Mouse (Mus musculus) limb, embryonic 14.5 days (tissue): ENCODE results near the gene Plxna4. TPM values are rescaled to one million over a fixed set of nuclear protein-coding genes. Genes with fewer than 3 reads are reported as not detected.
A peak's percentile ranks its signal among the peaks of the same experiment; 100 is the strongest.

Experiments
- ATAC-seq: fragments of 200-750 bp; cut with Nextera tagmentation; 2 replicates; pipeline ENCODE4 v1.8.0; 2017; ENCODE audit warnings: low read depth, moderate number of reproducible peaks, moderate TSS enrichment; ENCODE audit not compliant: low FRiP score
- DNase-seq: peaks from one replicate; pipeline ENCODE4 v3.0.0-alpha.2; 2015; ENCODE audit warnings: low spot score
- H3K27ac ChIP-seq: fragments of 300-500 bp; sonication (generic); replicated peaks from 2 replicates; pipeline ENCODE4 v1.5.1; 2014; ENCODE audit warnings: low read depth, mild to moderate bottlenecking, low read length, moderate library complexity, mixed read lengths
- H3K27me3 ChIP-seq: fragments of 300-500 bp; sonication (generic); 2 replicates; pipeline ENCODE4 v1.6.1; 2014; ENCODE audit warnings: low read length, mixed read lengths; ENCODE audit not compliant: control insufficient read depth, insufficient read depth
- H3K36me3 ChIP-seq: fragments of 300-500 bp; sonication (generic); 2 replicates; pipeline ENCODE4 v1.6.1; 2014; ENCODE audit warnings: mild to moderate bottlenecking, low read length, moderate library complexity, mixed read lengths; ENCODE audit not compliant: control insufficient read depth, insufficient read depth
- H3K4me1 ChIP-seq: fragments of 300-500 bp; sonication (generic); 2 replicates; pipeline ENCODE4 v1.6.1; 2014; ENCODE audit warnings: antibody characterized with exemption, low read length, mixed read lengths; ENCODE audit not compliant: control insufficient read depth, insufficient read depth
- H3K4me2 ChIP-seq: fragments of 300-500 bp; sonication (generic); replicated peaks from 2 replicates; pipeline ENCODE4 v1.6.1; 2014; ENCODE audit warnings: low read depth, mild to moderate bottlenecking, low read length, moderate library complexity; ENCODE audit not compliant: severe bottlenecking
- H3K4me3 ChIP-seq: fragments of 300-500 bp; sonication (generic); replicated peaks from 2 replicates; pipeline ENCODE4 v1.5.1; 2014; ENCODE audit warnings: low read length
- H3K9ac ChIP-seq: fragments of 300-500 bp; sonication (generic); 2 replicates; pipeline ENCODE4 v1.6.1; 2014; ENCODE audit warnings: mild to moderate bottlenecking, low read depth, low read length, moderate library complexity; ENCODE audit not compliant: severe bottlenecking
- H3K9me3 ChIP-seq: fragments of 300-500 bp; sonication (generic); 2 replicates; pipeline ENCODE4 v1.6.1; 2016; ENCODE audit warnings: low read length; ENCODE audit not compliant: control insufficient read depth
- POLR2A ChIP-seq: fragments of 200-500 bp; IDR thresholded peaks from 2 replicates; pipeline ENCODE4 v1.8.0; 2012; ENCODE audit warnings: inconsistent platforms, mild to moderate bottlenecking, moderate library complexity, borderline replicate concordance; ENCODE audit not compliant: insufficient read depth, insufficient read length; ENCODE audit errors: extremely low read depth
- WGBS: fragments of 180-500 bp; shearing (Covaris S2); extraction: QIAGEN DNeasy Blood & Tissue Kit; methylation state at CpG from one replicate; pipeline ENCODE4 v1.1.7; 2014; 5-methylcytosine and 5-hydroxymethylcytosine counted together
- polyA plus RNA-seq, 2 experiments: library from polyadenylated mRNA; depleted of rRNA in 1 of 2; stranded (reverse) in 1 of 2; unstranded in 1 of 2; fragments of >200 nt; fragmentation: Nextera tagmentation in 1 of 2; extraction: Ambion mirVana in 1 of 2; gene quantifications; 2 replicates each; pipeline versions ENCODE4 v1.2.1 to v1.2.3; 2012 to 2014

The Plxna4 gene
- polyA plus RNA-seq, 2 experiments, result 4.4 to 6.4 TPM

DNA sequence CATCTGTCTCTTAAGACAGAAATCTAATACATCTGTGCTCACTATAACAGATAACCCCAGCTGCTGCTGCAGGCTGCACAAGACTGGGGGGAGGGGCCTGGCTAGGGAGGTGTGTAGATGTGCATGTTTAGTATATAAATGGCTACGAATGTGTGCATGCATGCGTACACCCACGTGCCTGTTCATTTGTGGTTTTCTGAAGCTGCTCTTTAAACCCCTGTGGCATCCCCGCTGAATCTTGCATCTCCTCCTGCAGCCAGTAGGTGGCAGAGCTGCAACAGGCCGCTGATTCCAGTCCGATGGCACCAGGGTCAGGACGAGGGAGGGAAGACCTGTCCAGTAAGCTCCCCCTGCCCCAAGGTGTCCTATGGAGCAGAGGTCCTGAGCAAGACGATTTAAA is 260.0 kb downstream of the Plxna4 start:
- H3K4me2 ChIP-seq, result no peak overlapping the region
- WGBS, result 3% methylated on average over 8 of the region's 8 CpGs

DNA sequence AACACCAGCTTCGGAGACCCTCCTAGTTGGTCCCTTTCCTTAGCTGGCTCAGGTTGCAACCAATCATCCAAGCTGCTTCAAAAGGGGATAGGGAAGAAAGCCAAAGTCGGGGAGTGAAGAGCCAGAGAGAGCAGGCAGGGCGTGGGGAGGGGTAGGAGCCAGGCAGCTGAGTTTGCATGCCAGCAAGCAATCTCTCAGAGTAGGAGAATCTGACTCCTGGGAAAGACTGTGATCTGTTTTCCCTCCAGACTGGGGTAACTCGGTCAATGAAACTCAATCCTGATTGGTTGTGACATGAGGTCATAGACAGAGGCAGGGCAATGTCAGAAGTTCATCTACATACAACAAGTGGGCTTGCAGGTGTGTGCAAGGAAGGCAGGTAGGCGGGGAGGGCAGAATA is 260.8 kb downstream of the Plxna4 start:
- WGBS, result 31% methylated on average over 5 of the region's 5 CpGs
- Histone ChIP-seq H3K36me3 (no peaks in the 10 kb centered on the region), H3K27me3 (no peaks in the 10 kb centered on the region), H3K4me1 (peaks cover 8% of the 10 kb centered on the region; the same call in 1 of the 2 replicates), H3K27ac (no peak overlapping the region), H3K4me2 (no peak overlapping the region), H3K9ac (no peak overlapping the region), H3K9me3 (no peaks in the 10 kb centered on the region), H3K4me3 (no peak overlapping the region)
- DNase-seq, result no peak
- ATAC-seq, result no peak
- TF ChIP-seq POLR2A, result no peak

More for the DNA sequence above, 260.0 kb downstream of the Plxna4 start:
- H3K27me3 ChIP-seq, result no peaks in the 10 kb centered on the region
- DNase-seq (peak; percentile 40), ATAC-seq (peak; percentile 55; the same call in 1 of the 2 replicates)
- H3K27ac ChIP-seq, result no peak overlapping the region
- no peaks in the 10 kb centered on the region for H3K36me3 ChIP-seq
- no peak for TF ChIP-seq POLR2A
- H3K4me3 ChIP-seq, result no peak overlapping the region
- H3K4me1 ChIP-seq, result peaks cover 8% of the 10 kb centered on the region; the same call in 1 of the 2 replicates
- H3K9ac ChIP-seq, result no peak overlapping the region
- no peaks in the 10 kb centered on the region for H3K9me3 ChIP-seq

DNA sequence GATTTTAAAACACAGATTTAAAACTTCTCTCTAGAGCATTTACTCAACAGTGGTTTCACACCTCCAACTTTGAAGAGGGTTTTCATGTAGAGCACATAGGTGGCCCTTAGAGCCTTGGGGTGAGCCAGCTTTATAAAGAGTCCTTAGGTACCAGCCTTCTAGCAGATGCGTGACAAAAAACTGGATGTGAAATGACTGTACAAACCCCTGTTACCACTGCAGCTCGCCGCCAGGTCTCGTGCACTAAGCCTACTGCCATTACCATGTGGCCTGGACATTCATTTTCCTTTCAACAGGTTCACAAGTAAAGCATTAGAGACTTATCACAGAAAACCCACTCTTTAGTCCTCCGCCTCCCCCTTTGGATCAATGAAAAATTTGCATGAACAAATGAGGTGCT is 261.6 kb downstream of the Plxna4 start:
- TF ChIP-seq POLR2A, result no peak
- WGBS, result 83% methylated on average over 5 of the region's 5 CpGs
- no peak for DNase-seq
- Histone ChIP-seq H3K9me3 (no peaks in the 10 kb centered on the region), H3K27me3 (no peaks in the 10 kb centered on the region), H3K4me3 (no peak overlapping the region), H3K4me1 (peaks cover 8% of the 10 kb centered on the region; the same call in 1 of the 2 replicates), H3K4me2 (no peak overlapping the region), H3K27ac (no peak overlapping the region), H3K9ac (no peak overlapping the region), H3K36me3 (no peaks in the 10 kb centered on the region)
- ATAC-seq, result no peak

- 77% methylated on average over 7 of the region's 7 CpGs for WGBS
- no peak overlapping the region for H3K4me3 ChIP-seq
Measured at GRCm38 (mm10) chr6:32325851-32326250, 262.1 kb downstream of the Plxna4 start.

GRCm38 (mm10) chr6:32321187-32321586 is 266.8 kb downstream of the Plxna4 start:
- Histone ChIP-seq H3K4me2 (no peak overlapping the region), H3K4me1 (no peaks in the 10 kb centered on the region), H3K9me3 (no peaks in the 10 kb centered on the region), H3K27ac (no peak overlapping the region), H3K27me3 (no peaks in the 10 kb centered on the region), H3K4me3 (no peak overlapping the region), H3K36me3 (no peaks in the 10 kb centered on the region), H3K9ac (0 out of 2 replicates have a peak overlapping the region, but pooled peaks have one; percentile 13)
- TF ChIP-seq POLR2A, result no peak
- DNase-seq, result no peak
- ATAC-seq, result peak; percentile 37
- 68% methylated on average over 3 of the region's 3 CpGs for WGBS

More at GRCm38 (mm10) chr6:32325851-32326250, 262.1 kb downstream of the Plxna4 start:
- H3K9ac ChIP-seq, result no peak overlapping the region
- H3K4me1 ChIP-seq, result peaks cover 8% of the 10 kb centered on the region; the same call in 1 of the 2 replicates
- H3K27me3 ChIP-seq, result no peaks in the 10 kb centered on the region
- no peak for DNase-seq
- no peak overlapping the region for H3K27ac ChIP-seq
- H3K36me3 ChIP-seq, result no peaks in the 10 kb centered on the region
- no peaks in the 10 kb centered on the region for H3K9me3 ChIP-seq
- no peak for ATAC-seq
- H3K4me2 ChIP-seq, result no peak overlapping the region
- TF ChIP-seq POLR2A, result no peak

- no peak for TF ChIP-seq POLR2A
- H3K9ac ChIP-seq, result no peak overlapping the region
- no peaks in the 10 kb centered on the region for H3K36me3 ChIP-seq
- no peaks in the 10 kb centered on the region for H3K9me3 ChIP-seq
- H3K4me1 ChIP-seq, result no peaks in the 10 kb centered on the region
- H3K27ac ChIP-seq, result no peak overlapping the region
- no peak overlapping the region for H3K4me3 ChIP-seq
- DNase-seq, result no peak
- no peaks in the 10 kb centered on the region for H3K27me3 ChIP-seq
- 44% methylated on average over 3 of the region's 3 CpGs for WGBS
- no peak overlapping the region for H3K4me2 ChIP-seq
- ATAC-seq, result no peak
Measured at GRCm38 (mm10) chr6:32320254-32320653, 267.7 kb downstream of the Plxna4 start.
